Mouse (Mus musculus): ENCODE results near the gene Glis3. TPM values are rescaled to one million over a fixed set of nuclear protein-coding genes. Genes with fewer than 3 reads are reported as not detected.

The Glis3 gene
- polyA plus RNA-seq, 1 experiment from 2014 or later = 2.6 TPM

DNA sequence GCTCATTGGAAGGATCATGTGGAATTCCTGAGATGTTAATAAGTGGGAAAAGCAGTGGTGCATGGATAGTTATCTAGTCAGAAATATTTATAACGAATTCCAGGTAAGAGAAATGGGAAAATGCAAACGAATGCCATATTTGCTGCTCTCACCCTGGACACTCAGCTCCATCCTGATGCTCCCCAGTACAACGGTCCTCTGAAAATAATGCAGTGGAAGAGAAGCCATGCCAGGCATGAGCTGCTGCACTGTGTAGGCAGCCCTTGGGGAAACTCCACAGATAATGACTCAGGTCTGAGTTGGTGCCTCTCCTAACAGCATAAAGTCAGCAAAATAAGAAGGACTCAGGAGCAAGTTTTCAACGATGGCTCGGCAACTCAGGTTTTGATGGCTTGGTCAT, 433.7 kb downstream of the Glis3 start:
- no peak overlapping the region for H3K4me3 ChIP-seq
- no peaks in the 10 kb centered on the region for H3K4me1 ChIP-seq
- no peaks in the 10 kb centered on the region for H3K9me3 ChIP-seq (replicated peaks)
- H3K27ac ChIP-seq = no peak overlapping the region
- H3K36me3 ChIP-seq = no peaks in the 10 kb centered on the region
- 87% methylated on average over 5 of the region's 5 CpGs for WGBS
- no peak for DNase-seq (ENCODE audit: low spot score)
- H3K27me3 ChIP-seq (ENCODE audit: low read depth, poor library complexity, severe bottlenecking) = no peaks in the 10 kb centered on the region

DNA sequence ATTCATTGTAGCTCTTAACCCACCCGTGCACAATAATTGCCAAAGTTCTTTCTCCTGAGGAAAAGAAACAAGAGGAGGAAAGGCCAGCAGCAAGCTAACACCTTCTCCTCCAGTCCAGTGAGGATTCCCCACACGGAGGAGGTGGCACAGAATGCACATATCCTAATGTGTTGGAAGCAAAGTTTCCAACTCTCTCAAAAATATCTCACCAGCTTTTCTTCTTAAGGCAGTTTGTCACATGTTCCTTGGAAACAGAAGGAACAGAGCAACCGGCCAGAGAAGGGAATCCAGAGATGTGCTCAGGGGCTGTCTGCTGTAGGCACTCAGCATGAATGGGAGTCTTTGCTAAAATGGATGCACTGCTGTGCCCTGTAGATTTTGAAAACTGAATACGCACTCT, 441.8 kb downstream of the Glis3 start:
- no peaks in the 10 kb centered on the region for H3K9me3 ChIP-seq (replicated peaks)
- no peak overlapping the region for H3K27ac ChIP-seq
- H3K27me3 ChIP-seq (ENCODE audit: low read depth, poor library complexity, severe bottlenecking) = no peaks in the 10 kb centered on the region
- H3K36me3 ChIP-seq = no peaks in the 10 kb centered on the region
- no peak for DNase-seq (ENCODE audit: low spot score)
- H3K4me3 ChIP-seq = no peak overlapping the region
- 87% methylated on average over 4 of the region's 4 CpGs for WGBS
- no peaks in the 10 kb centered on the region for H3K4me1 ChIP-seq

DNA sequence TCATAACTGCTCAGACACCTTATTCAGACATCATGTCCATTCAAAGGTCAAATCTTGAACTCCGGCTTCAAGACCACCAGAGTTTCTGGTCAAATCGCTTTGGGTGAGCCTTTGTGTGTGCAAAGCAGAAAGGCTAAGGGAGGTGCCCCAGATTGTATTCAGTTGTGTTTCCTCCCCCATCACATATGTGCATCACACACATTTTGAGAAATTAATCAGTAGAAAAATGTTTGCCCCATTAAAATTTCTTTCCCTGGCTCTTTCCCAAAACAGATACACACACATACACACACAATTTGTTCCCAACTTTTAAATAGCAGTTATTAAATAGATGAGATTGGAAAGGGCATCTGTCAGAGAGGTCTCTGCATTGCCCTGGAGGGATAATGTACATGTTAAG, 442.3 kb downstream of the Glis3 start:
- no peaks in the 10 kb centered on the region for H3K27me3 ChIP-seq (ENCODE audit: low read depth, poor library complexity, severe bottlenecking)
- H3K27ac ChIP-seq = no peak overlapping the region
- WGBS = 93% methylated on average over 2 of the region's 2 CpGs
- no peaks in the 10 kb centered on the region for H3K9me3 ChIP-seq (replicated peaks)
- H3K4me1 ChIP-seq = no peaks in the 10 kb centered on the region
- no peaks in the 10 kb centered on the region for H3K36me3 ChIP-seq
- DNase-seq (ENCODE audit: low spot score) = no peak
- H3K4me3 ChIP-seq = no peak overlapping the region

DNA sequence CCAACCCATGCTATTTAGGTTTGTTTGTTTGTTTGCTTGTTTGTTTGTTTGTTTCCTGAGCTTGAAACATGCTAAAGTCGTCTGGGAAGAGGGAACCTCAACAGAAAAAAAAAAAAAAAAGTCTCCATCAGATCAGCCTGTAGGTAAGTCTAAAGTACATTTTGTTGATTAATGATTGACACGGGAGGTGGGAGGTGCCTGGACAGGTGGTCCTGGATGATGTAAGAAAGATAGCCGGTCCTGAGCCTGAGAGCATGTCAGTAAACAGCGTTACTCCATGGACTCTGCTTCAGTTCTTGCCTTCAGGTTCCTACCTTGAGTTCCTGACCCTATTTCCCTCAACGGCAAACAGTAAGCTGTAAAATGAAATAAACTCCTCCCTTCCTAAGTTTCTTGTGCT, 444.3 kb downstream of the Glis3 start:
- no peak for DNase-seq (ENCODE audit: low spot score)
- no peaks in the 10 kb centered on the region for H3K27me3 ChIP-seq (ENCODE audit: low read depth, poor library complexity, severe bottlenecking)
- no peaks in the 10 kb centered on the region for H3K4me1 ChIP-seq
- no peak overlapping the region for H3K27ac ChIP-seq
- H3K36me3 ChIP-seq = no peaks in the 10 kb centered on the region
- H3K4me3 ChIP-seq = no peak overlapping the region
- H3K9me3 ChIP-seq (replicated peaks) = no peaks in the 10 kb centered on the region
- 84% methylated on average over 5 of the region's 5 CpGs for WGBS

DNA sequence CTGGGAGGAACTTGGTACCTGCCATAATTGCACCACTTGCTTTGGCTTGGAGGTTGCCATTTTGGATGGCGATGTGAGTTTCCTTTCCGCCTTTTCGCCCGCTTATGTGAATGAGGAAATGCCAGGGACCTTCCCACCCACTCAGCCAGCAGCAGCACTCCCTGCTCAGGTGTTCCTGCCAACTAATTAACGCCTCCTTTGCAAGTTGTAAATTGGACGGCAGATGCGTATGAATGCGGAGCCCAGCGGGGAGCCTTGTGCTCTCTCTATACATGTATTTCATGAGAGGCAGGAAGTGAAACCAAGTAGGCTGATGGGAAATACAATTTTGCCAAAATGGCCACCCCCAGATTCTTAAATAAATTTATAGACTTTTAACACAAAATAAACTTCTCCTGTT, 444.8 kb downstream of the Glis3 start:
- H3K36me3 ChIP-seq = no peaks in the 10 kb centered on the region
- no peak overlapping the region for H3K4me3 ChIP-seq
- no peak overlapping the region for H3K27ac ChIP-seq
- H3K4me1 ChIP-seq = no peaks in the 10 kb centered on the region
- 85% methylated on average over 9 of the region's 9 CpGs for WGBS
- DNase-seq (ENCODE audit: low spot score) = no peak
- no peaks in the 10 kb centered on the region for H3K27me3 ChIP-seq (ENCODE audit: low read depth, poor library complexity, severe bottlenecking)
- no peaks in the 10 kb centered on the region for H3K9me3 ChIP-seq (replicated peaks)

DNA sequence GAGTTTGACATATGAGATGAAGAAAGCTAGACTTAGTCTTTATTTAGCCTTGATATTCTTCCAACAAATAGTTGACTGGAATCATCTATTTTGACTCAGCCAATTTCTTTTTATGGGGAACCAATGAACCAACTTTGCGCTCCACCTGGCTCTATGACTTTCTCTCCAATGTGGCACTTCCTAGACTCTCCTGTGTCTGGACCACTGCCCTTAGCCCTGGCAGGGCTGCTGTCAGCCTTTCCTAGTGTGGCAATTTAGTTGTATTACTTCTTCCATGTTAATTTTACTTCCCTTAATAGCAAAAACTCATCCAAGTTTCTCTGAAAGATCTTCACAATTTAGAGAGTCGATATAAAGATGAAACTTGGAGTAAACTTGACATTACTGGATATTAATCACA, 445.2 kb downstream of the Glis3 start:
- no peaks in the 10 kb centered on the region for H3K27me3 ChIP-seq (ENCODE audit: low read depth, poor library complexity, severe bottlenecking)
- H3K4me3 ChIP-seq = no peak overlapping the region
- H3K36me3 ChIP-seq = no peaks in the 10 kb centered on the region
- H3K4me1 ChIP-seq = no peaks in the 10 kb centered on the region
- H3K9me3 ChIP-seq (replicated peaks) = no peaks in the 10 kb centered on the region
- DNase-seq (ENCODE audit: low spot score) = no peak
- WGBS = 91% methylated on average over 2 of the region's 2 CpGs
- H3K27ac ChIP-seq = no peak overlapping the region

DNA sequence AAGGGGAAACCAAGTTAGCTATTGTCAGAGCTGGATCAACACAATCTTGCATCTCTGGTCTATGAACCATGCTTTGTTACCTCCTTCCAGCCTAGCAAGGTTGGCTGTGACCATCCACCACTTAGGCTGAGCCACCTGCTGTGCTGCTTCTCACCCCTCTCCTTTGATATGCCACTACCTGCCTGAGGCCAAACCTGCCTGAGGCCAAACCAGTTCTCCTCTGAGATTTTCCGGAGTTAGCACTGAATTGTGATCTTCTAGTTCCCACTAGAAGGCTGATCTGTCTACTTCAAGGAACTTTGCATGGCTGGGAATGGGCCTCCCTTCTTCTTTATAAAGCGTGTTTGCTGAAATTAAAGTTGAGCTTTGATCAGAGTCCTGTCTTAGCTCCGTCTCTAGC, 448.4 kb downstream of the Glis3 start:
- DNase-seq (ENCODE audit: low spot score) = no peak
- no peak overlapping the region for H3K4me3 ChIP-seq
- H3K36me3 ChIP-seq = no peaks in the 10 kb centered on the region
- WGBS = 56% methylated on average over 3 of the region's 3 CpGs
- H3K27me3 ChIP-seq (ENCODE audit: low read depth, poor library complexity, severe bottlenecking) = no peaks in the 10 kb centered on the region
- H3K9me3 ChIP-seq (replicated peaks) = no peaks in the 10 kb centered on the region
- H3K4me1 ChIP-seq = peaks cover 10% of the 10 kb centered on the region
- H3K27ac ChIP-seq = no peak overlapping the region

DNA sequence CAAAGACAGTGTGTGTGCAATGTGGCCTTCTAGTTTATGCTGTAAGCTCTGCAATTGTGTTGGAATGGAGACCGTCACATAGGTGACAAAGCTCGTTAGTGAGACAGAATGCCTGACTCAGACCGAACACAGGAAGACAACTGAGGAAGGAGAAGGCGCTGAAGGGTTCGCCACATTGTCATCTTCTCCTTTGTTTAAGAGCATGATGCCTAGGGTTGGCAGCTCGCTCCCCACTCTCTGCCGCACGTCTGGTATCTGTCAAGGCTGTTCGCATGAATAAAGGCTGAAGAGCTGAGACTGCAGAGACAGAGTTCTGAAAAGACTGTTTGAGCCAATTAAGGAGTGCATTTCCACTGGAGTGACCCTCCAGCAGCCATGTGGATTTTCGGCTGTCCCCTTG, 452.4 kb downstream of the Glis3 start:
- Histone ChIP-seq H3K4me1 (peaks cover 16% of the 10 kb centered on the region), H3K4me3 (no peak overlapping the region), H3K27me3 (ENCODE audit: low read depth, poor library complexity, severe bottlenecking) (no peaks in the 10 kb centered on the region), H3K9me3 (replicated peaks) (no peaks in the 10 kb centered on the region), H3K27ac (peak overlapping the region; percentile 61; the same call in 1 of the 2 replicates), H3K36me3 (no peaks in the 10 kb centered on the region)
- DNase-seq (ENCODE audit: low spot score) = no peak
- 74% methylated on average over 10 of the region's 10 CpGs for WGBS

DNA sequence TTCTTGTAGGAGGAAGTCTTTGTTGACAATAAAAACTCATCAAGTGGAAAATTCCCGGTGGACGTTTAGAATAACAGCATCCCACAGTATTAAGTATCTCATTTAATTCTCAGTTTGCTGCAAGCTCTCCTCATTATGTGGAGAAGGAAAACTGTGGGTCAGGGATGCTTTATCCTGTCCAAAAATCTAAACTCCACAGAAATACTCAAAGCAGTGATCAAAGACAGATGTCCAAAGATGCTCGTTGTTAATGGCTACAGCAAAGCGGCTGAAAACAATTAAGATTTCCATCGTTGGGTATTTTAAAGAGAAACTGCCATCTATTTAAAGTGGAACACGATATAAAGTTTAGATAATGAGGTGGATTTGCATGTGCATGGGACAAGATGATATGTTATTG, 454.2 kb downstream of the Glis3 start:
- DNase-seq (ENCODE audit: low spot score) = no peak
- Histone ChIP-seq H3K4me3 (no peak overlapping the region), H3K9me3 (replicated peaks) (no peaks in the 10 kb centered on the region), H3K27me3 (ENCODE audit: low read depth, poor library complexity, severe bottlenecking) (no peaks in the 10 kb centered on the region), H3K36me3 (no peaks in the 10 kb centered on the region), H3K4me1 (peaks cover 16% of the 10 kb centered on the region), H3K27ac (no peak overlapping the region)
- WGBS = 37% methylated on average over 6 of the region's 6 CpGs

DNA sequence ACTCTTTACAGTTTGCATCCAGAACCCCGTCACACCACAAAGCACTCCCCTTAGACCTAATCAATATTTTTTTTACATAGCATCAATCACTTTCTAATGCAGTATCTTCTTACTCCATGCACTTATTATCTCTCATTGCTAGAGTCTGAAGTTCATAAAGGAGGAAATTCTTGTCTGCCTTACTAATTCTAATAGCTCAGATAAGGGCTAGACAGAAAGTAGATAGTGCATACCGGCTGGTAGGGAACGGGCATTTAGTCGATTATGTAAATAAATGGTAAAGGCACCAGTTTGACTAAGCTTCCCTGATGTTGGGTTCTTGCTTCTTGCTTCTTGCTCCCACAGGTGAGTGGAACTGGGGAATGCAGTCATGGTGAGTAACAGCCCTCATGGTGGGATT, 468.2 kb downstream of the Glis3 start:
- H3K4me3 ChIP-seq = no peak overlapping the region

More for the DNA sequence above, 468.2 kb downstream of the Glis3 start:
- Histone ChIP-seq H3K9me3 (replicated peaks) (no peaks in the 10 kb centered on the region), H3K36me3 (no peaks in the 10 kb centered on the region), H3K27ac (no peak overlapping the region), H3K4me1 (0 out of 2 replicates have a peak, but pooled peaks cover 3% of the 10 kb centered on the region), H3K27me3 (ENCODE audit: low read depth, poor library complexity, severe bottlenecking) (no peaks in the 10 kb centered on the region)
- DNase-seq (ENCODE audit: low spot score) = no peak
- 94% methylated on average over 4 of the region's 4 CpGs for WGBS

Other genes with a start within 250 kb of the Glis3 start
- 0.13 and 0.15 TPM in 2 replicates for gene Slc1a1, start 155.0 kb upstream of the Glis3 start, polyA plus RNA-seq (2016; fragmentation: Nextera tagmentation; extraction: Ambion mirVana)